Mouse (Mus musculus) left cerebral cortex, adult 11 months (tissue): ENCODE data around the gene Bag1.
"Not testable (repeated sequence)": the region's sequence is repeated elsewhere in the genome, so short reads cannot be mapped to it uniquely, and the experiment has no call there.

Experiments
- DNase-seq: peaks from one replicate; pipeline ENCODE4 v3.0.0; 2022; ENCODE audit warnings: low spot score

Gene Bag1

GRCm38 (mm10) chr4:40934369-40934768 is 13.7 kb downstream of the Bag1 start:
- not testable (repeated sequence) for DNase-seq

GRCm38 (mm10) chr4:40933694-40934093 is 14.4 kb downstream of the Bag1 start:
- no peak for DNase-seq

GRCm38 (mm10) chr4:40929046-40929445 is 19.0 kb downstream of the Bag1 start:
- no peak for DNase-seq

- DNase-seq: no peak
Measured at GRCm38 (mm10) chr4:40925568-40925967, 22.5 kb downstream of the Bag1 start.

GRCm38 (mm10) chr4:40923087-40923651 is 24.9 kb downstream of the Bag1 start:
- DNase-seq: no peak

- no peak for DNase-seq
Measured at GRCm38 (mm10) chr4:40921288-40921687, 26.8 kb downstream of the Bag1 start.

- DNase-seq: peak; percentile 25
Measured at GRCm38 (mm10) chr4:40920576-40920975, 27.5 kb downstream of the Bag1 start.

- no peak for DNase-seq
Measured at GRCm38 (mm10) chr4:40919785-40920184, 28.3 kb downstream of the Bag1 start, which contains the start of gene Spink4. TSS of gene Spink4 (plus strand) at chr4:40920052.

- no peak for DNase-seq
Measured at GRCm38 (mm10) chr4:40916592-40917155, 31.4 kb downstream of the Bag1 start.

GRCm38 (mm10) chr4:40915947-40916346 is 32.1 kb downstream of the Bag1 start:
- DNase-seq: no peak

GRCm38 (mm10) chr4:40914287-40914867 is 33.7 kb downstream of the Bag1 start:
- no peak for DNase-seq

- DNase-seq: no peak
Measured at GRCm38 (mm10) chr4:40908261-40908969, 39.7 kb downstream of the Bag1 start.

GRCm38 (mm10) chr4:40906298-40906697 is 41.8 kb downstream of the Bag1 start:
- DNase-seq: no peak

- no peak for DNase-seq
Measured at GRCm38 (mm10) chr4:40900612-40901011, 47.5 kb downstream of the Bag1 start.

- DNase-seq: no peak
Measured at GRCm38 (mm10) chr4:40900071-40900470, 48.0 kb downstream of the Bag1 start.

- no peak for DNase-seq
Measured at GRCm38 (mm10) chr4:40899264-40899663, 48.8 kb downstream of the Bag1 start.

- DNase-seq: no peak
Measured at GRCm38 (mm10) chr4:40898476-40899044, 49.5 kb downstream of the Bag1 start.

GRCm38 (mm10) chr4:40895646-40896045 is 52.4 kb downstream of the Bag1 start:
- DNase-seq: no peak

GRCm38 (mm10) chr4:40895118-40895517 is 53.0 kb downstream of the Bag1 start:
- DNase-seq: no peak

GRCm38 (mm10) chr4:40891206-40891605 is 56.9 kb downstream of the Bag1 start:
- DNase-seq: no peak

- DNase-seq: no peak
Measured at GRCm38 (mm10) chr4:40889983-40890382, 58.1 kb downstream of the Bag1 start.

GRCm38 (mm10) chr4:40889252-40889651 is 58.8 kb downstream of the Bag1 start:
- no peak for DNase-seq

- DNase-seq: no peak
Measured at GRCm38 (mm10) chr4:40888839-40889238, 59.3 kb downstream of the Bag1 start.
